Mouse (Mus musculus) kidney, embryonic 15.5 days (tissue): ENCODE measurements at regions not wholly inside any gene's neighbourhood (a gene's known extent, or its start where the extent isn't known, plus 50 kb on each side); places are given as distances from the start of the nearest gene placed in this dataset.
A peak's percentile ranks its signal among the peaks of the same experiment; 100 is the strongest.

Experiments
- ATAC-seq: fragments of 200-750 bp; cut with Nextera tagmentation; replicated peaks from 2 replicates; pipeline ENCODE4 v1.8.0; 2017; ENCODE audit warnings: moderate TSS enrichment; ENCODE audit not compliant: low FRiP score
- H3K27ac ChIP-seq: fragments of 300-500 bp; sonication (generic); 2 replicates; pipeline ENCODE4 v1.5.1; 2015; ENCODE audit warnings: mild to moderate bottlenecking, inconsistent platforms
- H3K27me3 ChIP-seq: fragments of 300-500 bp; sonication (generic); 2 replicates; pipeline ENCODE4 v1.6.1; 2015; ENCODE audit warnings: inconsistent platforms
- H3K36me3 ChIP-seq: fragments of 300-500 bp; sonication (generic); 2 replicates; pipeline ENCODE4 v1.6.1; 2015; ENCODE audit warnings: inconsistent platforms
- H3K4me1 ChIP-seq: fragments of 300-500 bp; sonication (generic); 2 replicates; pipeline ENCODE4 v1.6.1; 2015; ENCODE audit warnings: inconsistent platforms
- H3K4me2 ChIP-seq: fragments of 300-500 bp; sonication (generic); 2 replicates; pipeline ENCODE4 v1.6.1; 2015; ENCODE audit warnings: moderate library complexity, mild to moderate bottlenecking, inconsistent platforms
- H3K4me3 ChIP-seq: fragments of 300-500 bp; sonication (generic); replicated peaks from 2 replicates; pipeline ENCODE4 v1.5.1; 2015; ENCODE audit warnings: mild to moderate bottlenecking, inconsistent platforms
- H3K9ac ChIP-seq: fragments of 300-500 bp; sonication (generic); 2 replicates; pipeline ENCODE4 v1.6.1; 2015; ENCODE audit warnings: mild to moderate bottlenecking, inconsistent platforms
- H3K9me3 ChIP-seq: fragments of 300-500 bp; sonication (generic); replicated peaks from 2 replicates; pipeline ENCODE4 v1.6.1; 2016; ENCODE audit warnings: inconsistent platforms
- WGBS: fragments of 180-500 bp; shearing (Covaris S2); methylation state at CpG from one replicate; pipeline ENCODE4 v1.1.7; 2015; ENCODE audit warnings: mixed read lengths; 5-methylcytosine and 5-hydroxymethylcytosine counted together

GRCm38 (mm10) chr13:11347787-11348501, 758.8 kb downstream of the Ryr2 start:
- H3K27me3 ChIP-seq = peaks cover 14% of the 10 kb centered on the region
- ATAC-seq = peak; percentile 85
- WGBS = 41% methylated on average over 6 of the region's 6 CpGs
- H3K9ac ChIP-seq = no peak overlapping the region
- H3K4me3 ChIP-seq = no peak overlapping the region
- H3K4me1 ChIP-seq = 0 out of 2 replicates have a peak, but pooled peaks cover 3% of the 10 kb centered on the region
- H3K27ac ChIP-seq = no peak overlapping the region
- no peaks in the 10 kb centered on the region for H3K36me3 ChIP-seq
- H3K9me3 ChIP-seq = no peaks in the 10 kb centered on the region
- H3K4me2 ChIP-seq = no peak overlapping the region

- no peaks in the 10 kb centered on the region for H3K9me3 ChIP-seq
- 83% methylated on average over 2 of the region's 2 CpGs for WGBS
- no peak overlapping the region for H3K27ac ChIP-seq
- H3K36me3 ChIP-seq = no peaks in the 10 kb centered on the region
- no peak overlapping the region for H3K4me3 ChIP-seq
- no peak overlapping the region for H3K4me2 ChIP-seq
- ATAC-seq = no peak
- H3K27me3 ChIP-seq = no peaks in the 10 kb centered on the region; the same call in 1 of the 2 replicates
- no peak overlapping the region for H3K9ac ChIP-seq
- 0 out of 2 replicates have a peak, but pooled peaks cover 3% of the 10 kb centered on the region for H3K4me1 ChIP-seq
Measured at GRCm38 (mm10) chr13:11344500-11344899, 762.2 kb downstream of the Ryr2 start.

- ATAC-seq = no peak
Measured at GRCm38 (mm10) chr13:11338297-11338616, 768.5 kb downstream of the Ryr2 start.

GRCm38 (mm10) chr13:11337610-11338296, 769.0 kb downstream of the Ryr2 start:
- Histone ChIP-seq H3K4me1 (no peaks in the 10 kb centered on the region), H3K36me3 (no peaks in the 10 kb centered on the region), H3K9ac (no peak overlapping the region), H3K27me3 (no peaks in the 10 kb centered on the region; the same call in 1 of the 2 replicates), H3K27ac (no peak overlapping the region), H3K4me2 (no peak overlapping the region), H3K4me3 (no peak overlapping the region), H3K9me3 (no peaks in the 10 kb centered on the region)
- 65% methylated on average over 4 of the region's 4 CpGs for WGBS
- ATAC-seq = no peak

More at GRCm38 (mm10) chr13:11338297-11338616, 768.5 kb downstream of the Ryr2 start:
- H3K9me3 ChIP-seq = no peaks in the 10 kb centered on the region
- no peak overlapping the region for H3K4me3 ChIP-seq
- no peaks in the 10 kb centered on the region for H3K4me1 ChIP-seq
- no peaks in the 10 kb centered on the region for H3K36me3 ChIP-seq
- H3K27ac ChIP-seq = no peak overlapping the region
- no peak overlapping the region for H3K9ac ChIP-seq
- no peaks in the 10 kb centered on the region; the same call in 1 of the 2 replicates for H3K27me3 ChIP-seq
- WGBS = 66% methylated on average over 9 of the region's 9 CpGs
- no peak overlapping the region for H3K4me2 ChIP-seq

GRCm38 (mm10) chr13:11336958-11337357, 769.8 kb downstream of the Ryr2 start:
- Histone ChIP-seq H3K36me3 (no peaks in the 10 kb centered on the region), H3K27me3 (no peaks in the 10 kb centered on the region; the same call in 1 of the 2 replicates), H3K4me2 (no peak overlapping the region), H3K27ac (no peak overlapping the region), H3K9ac (no peak overlapping the region), H3K4me1 (peaks cover 3% of the 10 kb centered on the region; the same call in 1 of the 2 replicates), H3K4me3 (no peak overlapping the region), H3K9me3 (no peaks in the 10 kb centered on the region)
- no peak for ATAC-seq
- 80% methylated on average over 3 of the region's 3 CpGs for WGBS

- H3K9ac ChIP-seq = no peak overlapping the region
- no peaks in the 10 kb centered on the region for H3K9me3 ChIP-seq
- H3K4me3 ChIP-seq = no peak overlapping the region
- H3K36me3 ChIP-seq = no peaks in the 10 kb centered on the region
- 0 out of 2 replicates have a peak overlapping the region, but pooled peaks have one; percentile 37 for H3K27ac ChIP-seq
- H3K4me2 ChIP-seq = no peak overlapping the region
- WGBS = 59% methylated on average over 4 of the region's 4 CpGs
- ATAC-seq = peak; percentile 43; the same call in 1 of the 2 replicates
- H3K27me3 ChIP-seq = no peaks in the 10 kb centered on the region
- H3K4me1 ChIP-seq = peaks cover 3% of the 10 kb centered on the region; the same call in 1 of the 2 replicates
Measured at GRCm38 (mm10) chr13:11331991-11332390, 774.8 kb downstream of the Ryr2 start.

DNA sequence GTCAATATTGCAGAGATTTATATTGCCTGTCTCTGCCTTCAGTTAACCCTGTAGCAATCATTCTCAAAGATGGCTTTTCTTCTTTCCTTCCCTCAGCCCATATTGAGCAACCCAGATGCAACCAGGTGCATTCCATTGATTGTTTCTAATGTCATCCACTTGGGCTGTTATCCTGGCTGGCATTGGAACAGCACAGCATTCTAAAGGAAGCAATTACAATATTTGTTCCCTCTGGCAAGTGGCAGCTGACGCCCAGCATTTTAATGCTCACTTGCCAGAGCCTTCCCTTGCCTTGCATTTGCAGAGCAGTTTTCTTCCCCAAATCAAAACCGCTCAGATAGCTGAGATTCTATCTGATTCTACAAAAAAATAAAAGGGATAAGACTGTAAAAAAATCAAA, 798.0 kb downstream of the Ryr2 start:
- Histone ChIP-seq H3K9ac (no peak overlapping the region), H3K4me2 (no peak overlapping the region), H3K36me3 (no peaks in the 10 kb centered on the region), H3K4me1 (no peaks in the 10 kb centered on the region), H3K27me3 (no peaks in the 10 kb centered on the region), H3K4me3 (no peak overlapping the region), H3K9me3 (peaks cover 3% of the 10 kb centered on the region; the same call in 1 of the 2 replicates), H3K27ac (no peak overlapping the region)
- WGBS = 89% methylated on average over 2 of the region's 2 CpGs
- ATAC-seq = no peak

DNA sequence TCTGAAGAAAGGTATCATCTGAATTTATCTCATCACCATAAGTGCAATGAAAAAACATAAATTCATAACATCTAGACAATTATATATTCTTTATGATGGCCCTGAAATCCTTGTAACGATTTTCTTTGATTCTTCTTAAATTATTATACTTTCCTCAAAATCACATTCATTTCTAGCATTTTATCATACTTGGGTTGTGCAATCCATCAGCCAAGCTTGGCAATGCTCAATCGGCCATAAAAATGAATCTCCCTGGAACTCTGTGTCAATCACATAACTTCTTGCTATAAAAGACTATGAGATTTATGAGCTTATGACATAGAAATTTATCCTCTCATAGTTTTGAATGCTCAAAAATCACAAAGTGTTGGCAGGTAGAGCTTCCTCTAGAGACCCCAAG, 811.3 kb downstream of the Ryr2 start:
- Histone ChIP-seq H3K9ac (no peak overlapping the region), H3K4me1 (no peaks in the 10 kb centered on the region), H3K4me3 (no peak overlapping the region), H3K27ac (no peak overlapping the region), H3K9me3 (no peaks in the 10 kb centered on the region), H3K36me3 (no peaks in the 10 kb centered on the region), H3K27me3 (no peaks in the 10 kb centered on the region), H3K4me2 (no peak overlapping the region)
- ATAC-seq = no peak
- WGBS = 71% methylated on average over 2 of the region's 2 CpGs

- no peak for ATAC-seq
- Histone ChIP-seq H3K9me3 (no peaks in the 10 kb centered on the region), H3K27me3 (no peaks in the 10 kb centered on the region), H3K4me1 (no peaks in the 10 kb centered on the region), H3K9ac (no peak overlapping the region), H3K4me2 (no peak overlapping the region), H3K4me3 (no peak overlapping the region), H3K36me3 (no peaks in the 10 kb centered on the region), H3K27ac (no peak overlapping the region)
- WGBS = 76% methylated on average over 1 of the region's 1 CpGs
Measured at GRCm38 (mm10) chr13:11294689-11295088, 812.1 kb downstream of the Ryr2 start.

DNA sequence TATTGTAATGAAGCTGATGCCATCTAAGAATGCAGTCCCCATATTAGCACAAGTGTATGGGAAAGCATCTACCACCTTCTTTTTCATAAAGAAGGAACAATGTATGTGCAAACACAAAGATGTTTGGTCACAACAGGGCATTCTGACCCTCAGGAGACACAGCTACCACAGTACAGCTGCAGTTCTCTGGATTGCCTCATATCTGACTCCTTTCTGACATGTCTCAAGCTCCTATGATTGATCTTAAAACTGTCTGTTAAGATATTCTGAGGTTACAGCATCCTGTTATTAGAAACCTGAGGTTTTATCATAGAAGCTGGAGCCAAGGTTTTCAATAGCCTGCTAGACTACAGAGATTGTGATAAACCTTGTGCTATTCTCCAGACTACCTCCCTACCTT, 813.0 kb downstream of the Ryr2 start:
- H3K27me3 ChIP-seq = no peaks in the 10 kb centered on the region
- ATAC-seq = no peak
- no peaks in the 10 kb centered on the region for H3K4me1 ChIP-seq
- no peaks in the 10 kb centered on the region for H3K36me3 ChIP-seq
- no peak overlapping the region for H3K4me2 ChIP-seq
- no peak overlapping the region for H3K9ac ChIP-seq
- no peaks in the 10 kb centered on the region for H3K9me3 ChIP-seq
- H3K27ac ChIP-seq = no peak overlapping the region
- no peak overlapping the region for H3K4me3 ChIP-seq

GRCm38 (mm10) chr13:11273896-11274295, 832.8 kb downstream of the Ryr2 start:
- Histone ChIP-seq H3K27me3 (no peaks in the 10 kb centered on the region), H3K4me1 (no peaks in the 10 kb centered on the region), H3K36me3 (no peaks in the 10 kb centered on the region), H3K9ac (no peak overlapping the region), H3K9me3 (no peaks in the 10 kb centered on the region), H3K4me2 (no peak overlapping the region), H3K27ac (no peak overlapping the region), H3K4me3 (no peak overlapping the region)
- no peak for ATAC-seq
- 35% methylated on average over 1 of the region's 1 CpGs for WGBS

DNA sequence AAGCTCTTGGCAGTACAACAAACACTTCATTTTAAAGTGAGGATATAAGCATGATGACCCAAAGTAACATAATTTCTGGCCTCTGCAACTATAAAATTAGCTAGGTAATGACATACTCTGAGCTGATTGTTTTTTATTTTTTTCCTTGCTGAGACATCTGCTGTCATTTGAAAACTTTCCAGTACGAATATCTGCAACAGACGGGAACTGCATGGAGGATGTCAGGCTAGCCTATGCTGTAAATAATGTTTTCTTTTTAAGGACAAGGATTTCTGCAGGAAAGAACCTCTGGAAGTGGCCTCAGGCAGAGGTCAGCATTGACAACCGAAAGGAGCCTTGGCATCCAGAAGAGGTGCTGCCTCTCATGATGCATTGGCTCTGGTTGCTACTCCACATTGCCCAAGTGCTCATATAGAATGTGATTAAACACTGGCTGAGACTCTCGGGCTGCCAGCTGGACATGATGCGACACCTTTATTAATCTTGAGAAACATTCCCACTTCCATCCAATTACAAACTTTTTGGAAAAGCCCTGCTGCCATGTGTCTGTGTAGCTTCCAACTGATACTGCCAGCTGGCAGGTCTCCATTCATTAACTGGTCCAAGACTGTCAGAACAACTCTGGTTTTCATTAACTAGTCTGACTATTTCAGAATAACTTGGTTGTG, 837.9 kb downstream of the Ryr2 start:
- no peaks in the 10 kb centered on the region for H3K36me3 ChIP-seq
- no peak overlapping the region for H3K4me3 ChIP-seq
- 62% methylated on average over 5 of the region's 5 CpGs for WGBS
- H3K4me1 ChIP-seq = no peaks in the 10 kb centered on the region
- H3K27ac ChIP-seq = no peak overlapping the region
- no peak for ATAC-seq
- no peak overlapping the region for H3K9ac ChIP-seq
- H3K9me3 ChIP-seq = no peaks in the 10 kb centered on the region
- no peak overlapping the region for H3K4me2 ChIP-seq
- no peaks in the 10 kb centered on the region for H3K27me3 ChIP-seq
